Mouse (Mus musculus) ES-E14 (cell line): Measurements from ENCODE around the gene Rtp1. TPM values are rescaled to one million over a fixed set of nuclear protein-coding genes. Genes with fewer than 3 reads are reported as not detected.

Source experiments
- DNase-seq: peaks from one replicate; pipeline ENCODE4 v3.0.0-alpha.2; 2013; ENCODE audit warnings: low read depth, low spot score
- H3K27ac ChIP-seq: 2 replicates; pipeline ENCODE4 v1.5.1; 2012; ENCODE audit warnings: low read depth, mild to moderate bottlenecking, low read length, moderate library complexity, mixed read lengths; ENCODE audit not compliant: poor library complexity, insufficient read depth, severe bottlenecking
- H3K36me3 ChIP-seq: 2 replicates; pipeline ENCODE4 v1.6.1; 2012; ENCODE audit warnings: mild to moderate bottlenecking, low read length, moderate library complexity, mixed read lengths; ENCODE audit not compliant: control insufficient read depth, poor library complexity, insufficient read depth, severe bottlenecking
- H3K4me1 ChIP-seq, 2 experiments: fragments of 150-350 bp in 1 of 2; sonication (generic) in 1 of 2; 2 replicates each; pipeline ENCODE4 v1.6.1; 2012; ENCODE audit warnings: low read length in 2 of 2, mild to moderate bottlenecking in 1 of 2, mixed read lengths in 1 of 2; ENCODE audit not compliant: control insufficient read depth in 2 of 2, insufficient read depth in 2 of 2, poor library complexity in 1 of 2
- H3K4me3 ChIP-seq, 2 experiments: fragments of 150-350 bp in 1 of 2; sonication (generic) in 1 of 2; 2 replicates each; pipeline ENCODE4 v1.5.1; 2012; ENCODE audit warnings: low read length in 2 of 2, low read depth in 1 of 2, mild to moderate bottlenecking in 1 of 2, mixed read lengths in 1 of 2; ENCODE audit not compliant: insufficient read depth in 1 of 2, poor library complexity in 1 of 2, severe bottlenecking in 1 of 2
- H3K9ac ChIP-seq: 2 replicates; pipeline ENCODE4 v1.6.1; 2012; ENCODE audit warnings: low read depth, mild to moderate bottlenecking, low read length, mixed read lengths; ENCODE audit not compliant: poor library complexity, insufficient read depth, severe bottlenecking
- H3K9me3 ChIP-seq: fragments of 150-350 bp; sonication (generic); 2 replicates; pipeline ENCODE4 v1.6.1; 2012; ENCODE audit warnings: low read depth, mild to moderate bottlenecking, low read length; ENCODE audit not compliant: control insufficient read depth, insufficient read depth
- CHD2 ChIP-seq: IDR thresholded peaks from 2 replicates; pipeline ENCODE4 v1.6.1; 2014; ENCODE audit warnings: mild to moderate bottlenecking, low read depth, low read length, inconsistent platforms
- HCFC1 ChIP-seq: IDR thresholded peaks from 2 replicates; pipeline ENCODE4 v1.6.1; 2012; ENCODE audit warnings: low read length, inconsistent platforms, borderline replicate concordance; ENCODE audit not compliant: insufficient read depth
- MAFK ChIP-seq: IDR thresholded peaks from 2 replicates; pipeline ENCODE4 v1.6.1; 2014; ENCODE audit warnings: mild to moderate bottlenecking, low read depth, low read length, inconsistent platforms; ENCODE audit not compliant: insufficient read depth
- ZC3H11A ChIP-seq: IDR thresholded peaks from 2 replicates; pipeline ENCODE4 v1.6.1; 2012; ENCODE audit warnings: low read depth, mild to moderate bottlenecking, inconsistent platforms, low read length, borderline replicate concordance
- ZNF384 ChIP-seq: IDR thresholded peaks from 2 replicates; pipeline ENCODE4 v1.6.1; 2012; ENCODE audit warnings: low read depth, low read length, inconsistent platforms
- in situ Hi-C, 2 experiments: fragments of 600-800 bp; cut with MboI; formaldehyde crosslinking; loops; one replicate each; pipeline ENCODE4 v1.15.1; 2025; ENCODE audit warnings: low sequenced_read_pairs in 2 of 2, inconsistent platforms in 1 of 2; ENCODE audit not compliant: unreplicated experiment in 2 of 2
- total RNA-seq: library from RNA; depleted of rRNA; stranded (reverse); fragments of 300-350 nt; gene quantifications from 2 replicates; pipeline ENCODE4 v1.2.3, GENCODE M21; 2012

Rtp1 gene
- total RNA-seq, 1 experiment, result not detected

- Histone ChIP-seq H3K4me3 (no peak overlapping the region), H3K4me1 (no peaks in the 10 kb centered on the region), H3K9ac (no peak overlapping the region), H3K9me3 (no peaks in the 10 kb centered on the region), H3K36me3 (no peaks in the 10 kb centered on the region), H3K27ac (no peak overlapping the region)
- no peak for DNase-seq
- in situ Hi-C loops, result loop anchor here in 1 of 2 experiments (25.0 kb wide), 1 partner anchor 239 kb away; no protein-coding TSS in a partner anchor
- TF ChIP-seq ZC3H11A (no peak), HCFC1 (no peak), MAFK (no peak), ZNF384 (no peak), CHD2 (no peak)
Observed at GRCm38 (mm10) chr16:23401463-23401862, 27.5 kb upstream of the Rtp1 start.

DNA sequence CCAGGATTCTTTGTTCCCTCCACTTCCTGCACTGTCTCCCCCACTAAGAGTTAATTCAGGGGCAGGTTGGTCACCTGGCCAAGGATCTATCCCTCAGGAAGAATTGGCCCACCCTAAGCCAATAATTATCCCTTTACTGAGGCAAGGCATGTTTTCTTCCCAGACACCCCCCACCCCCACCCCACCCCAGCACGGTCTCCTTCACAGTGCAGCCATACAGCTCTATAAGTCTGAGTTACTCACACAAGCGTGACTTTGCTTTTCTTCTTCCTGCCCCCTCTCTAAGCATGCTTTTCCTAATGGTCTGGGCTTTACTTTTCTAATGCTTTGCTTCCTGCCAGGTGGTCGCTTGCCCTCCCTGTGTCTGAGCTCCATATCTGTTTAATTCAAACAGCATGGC, 27.0 kb upstream of the Rtp1 start:
- Histone ChIP-seq H3K4me3 (no peak overlapping the region), H3K36me3 (no peaks in the 10 kb centered on the region), H3K27ac (no peak overlapping the region), H3K9me3 (no peaks in the 10 kb centered on the region), H3K4me1 (no peaks in the 10 kb centered on the region), H3K9ac (no peak overlapping the region)
- no peak for DNase-seq
- TF ChIP-seq ZC3H11A, result no peak
- TF ChIP-seq MAFK, result no peak
- no peak for TF ChIP-seq HCFC1
- no peak for TF ChIP-seq ZNF384
- TF ChIP-seq CHD2, result no peak
- in situ Hi-C loops, result loop anchor here in 1 of 2 experiments (25.0 kb wide), 1 partner anchor 240 kb away; no protein-coding TSS in a partner anchor

DNA sequence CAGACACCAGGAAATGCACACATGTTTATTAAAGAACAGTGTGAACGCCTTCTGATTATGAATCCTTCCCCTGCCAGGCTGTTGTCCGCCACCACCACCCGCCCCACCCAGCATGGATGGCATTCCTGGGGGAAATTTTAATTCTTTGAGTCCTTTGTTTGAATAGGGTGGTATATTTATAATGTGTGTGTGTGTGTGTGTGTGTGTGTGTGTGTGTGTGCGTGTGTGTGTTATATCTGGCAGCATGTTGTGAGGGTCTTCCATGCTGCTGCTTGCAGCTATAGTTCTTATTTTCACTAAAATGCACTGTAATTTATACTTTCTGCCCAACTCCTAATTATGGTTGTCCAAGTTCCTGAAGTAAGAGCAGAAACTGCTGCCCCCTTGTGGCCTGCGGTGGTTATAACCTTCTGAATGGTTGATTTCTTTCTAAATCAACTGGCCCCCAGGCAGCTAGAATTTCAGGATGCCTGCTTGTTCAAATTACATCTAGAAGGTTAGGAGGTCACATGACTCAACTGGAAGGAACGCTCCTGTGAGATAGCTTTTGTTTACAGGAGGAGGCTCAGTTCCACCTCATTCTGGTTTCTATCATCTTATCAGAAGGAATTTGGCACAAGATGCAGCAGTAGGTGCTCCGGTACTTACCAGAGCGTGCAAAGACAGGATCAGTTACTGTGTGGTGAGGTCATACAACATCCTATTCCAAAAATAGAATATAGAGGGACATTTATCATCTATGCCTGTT, 25.8 kb upstream of the Rtp1 start:
- no peak overlapping the region for H3K27ac ChIP-seq
- no peak overlapping the region for H3K9ac ChIP-seq
- TF ChIP-seq MAFK (no peak), ZC3H11A (peak; percentile 47; the same call in 1 of the 2 replicates)

DNA sequence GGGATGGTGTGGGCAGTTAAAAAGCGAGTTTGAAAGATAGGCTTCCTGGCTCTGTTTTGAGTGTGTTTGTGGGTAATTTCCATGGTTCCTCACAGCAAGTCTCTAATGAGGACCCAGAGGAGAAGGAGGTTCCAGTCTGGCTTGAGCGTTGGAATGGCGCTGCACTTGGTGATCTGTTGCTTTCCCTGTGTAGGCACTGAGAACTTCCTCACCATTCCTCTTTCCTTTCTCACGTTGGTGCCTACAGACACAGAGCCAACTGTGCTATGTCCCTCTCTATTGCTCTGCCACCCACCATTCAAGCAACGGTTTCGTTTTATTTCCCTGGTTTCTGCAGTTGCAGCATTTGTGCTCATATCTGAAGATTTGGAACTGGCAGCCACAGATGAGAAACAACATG, 16.0 kb upstream of the Rtp1 start:
- H3K9me3 ChIP-seq, result no peaks in the 10 kb centered on the region
- no peak overlapping the region for H3K9ac ChIP-seq
- H3K36me3 ChIP-seq, result no peaks in the 10 kb centered on the region
- H3K27ac ChIP-seq, result no peak overlapping the region
- H3K4me1 ChIP-seq, result peaks cover 3 to 5% of the 10 kb centered on the region in 2 experiments; a peak in 2 of 4 replicates
- in situ Hi-C loops, result loop anchor here in 1 of 2 experiments (25.0 kb wide), 1 partner anchor 251 kb away; no protein-coding TSS in a partner anchor
- H3K4me3 ChIP-seq, result no peak overlapping the region
- TF ChIP-seq MAFK, result no peak
- no peak for TF ChIP-seq ZC3H11A
- no peak for TF ChIP-seq CHD2
- no peak for TF ChIP-seq HCFC1
- no peak for DNase-seq

More for the DNA sequence above, 25.8 kb upstream of the Rtp1 start:
- in situ Hi-C loops, result loop anchor here in 1 of 2 experiments (25.0 kb wide), 1 partner anchor 241 kb away; no protein-coding TSS in a partner anchor
- no peaks in the 10 kb centered on the region for H3K36me3 ChIP-seq
- peak; percentile 66 for DNase-seq
- no peaks in the 10 kb centered on the region for H3K4me1 ChIP-seq
- H3K4me3 ChIP-seq, result no peak overlapping the region
- no peaks in the 10 kb centered on the region for H3K9me3 ChIP-seq

- Histone ChIP-seq H3K27ac (no peak overlapping the region; the same call in 1 of the 2 replicates), H3K9ac (no peak overlapping the region), H3K9me3 (no peaks in the 10 kb centered on the region), H3K36me3 (no peaks in the 10 kb centered on the region), H3K4me1 (peaks cover 3 to 5% of the 10 kb centered on the region in 2 experiments; a peak in 2 of 4 replicates), H3K4me3 (peak overlapping the region in 1 of 2 experiments; percentile 57; a peak in 2 of 4 replicates)
- TF ChIP-seq MAFK (no peak), HCFC1 (no peak), CHD2 (no peak), ZNF384 (no peak), ZC3H11A (no peak)
- in situ Hi-C loops, result loop anchor here in 1 of 2 experiments (25.0 kb wide), 1 partner anchor 254 kb away; no protein-coding TSS in a partner anchor
- peak; percentile 41 for DNase-seq
Observed at GRCm38 (mm10) chr16:23416261-23416656, 12.7 kb upstream of the Rtp1 start.
